Comparison of ENCODE assay signal across 11 mouse cellular contexts in the genomic region with DNA sequence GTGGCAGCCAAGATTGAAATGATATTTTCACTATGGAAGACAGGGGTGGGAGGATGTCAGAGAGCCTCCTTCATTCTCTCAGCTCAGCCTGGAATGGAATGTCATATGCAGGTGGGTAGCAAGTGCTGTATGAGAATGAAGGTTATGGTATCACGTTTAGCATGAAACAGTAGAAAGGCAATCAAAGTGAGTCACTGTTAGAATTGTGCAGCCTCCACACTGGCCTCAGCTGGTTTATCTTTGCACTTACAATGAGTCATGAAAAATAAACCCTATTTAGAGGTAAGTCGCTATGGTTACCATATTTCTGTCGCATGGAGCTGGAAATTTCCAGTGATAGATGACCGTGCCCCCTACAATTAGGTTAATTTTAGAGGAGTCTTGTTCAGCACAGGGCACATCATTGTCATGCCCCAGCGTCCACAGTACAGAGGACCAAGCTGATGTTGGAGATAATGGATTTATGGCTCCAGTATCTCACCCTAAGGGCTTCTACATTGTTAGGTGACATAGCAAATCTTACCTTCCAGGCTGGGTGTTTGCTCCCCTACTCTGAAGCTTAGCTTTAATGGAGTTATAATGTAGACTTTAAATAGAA.
A peak's percentile ranks its signal among the peaks of the same experiment; 100 is the strongest.
DNase-seq lines count a peak whose midpoint lies in the region; ATAC-seq and TF ChIP-seq lines count a peak whose summit lies in the region.
"Had no signal": no experiment of that assay in that cellular context is flagged by ENCODE, and none has a peak within 500 bp of the region (broad histone marks: within the 10 kb centered on the region; RNA-seq: fewer than 3 reads in every experiment).

No protein-coding gene starts in this region.

- no peaks in the 10 kb centered on the region for H3K9me3 ChIP-seq in hindbrain, embryonic 11.5 days (ENCODE audit: control insufficient read depth, low read length)
- no peaks in the 10 kb centered on the region for H3K9me3 ChIP-seq in hindbrain, postnatal 0 days (ENCODE audit: low read length)
- H3K9me3 ChIP-seq in kidney, embryonic 16.5 days (ENCODE audit: low read length): no peaks in the 10 kb centered on the region; the same call in 1 of the 2 replicates
- H3K9me3 ChIP-seq: embryonic facial prominence, embryonic 15.5 days; limb, embryonic 13.5 days had no signal

- intact Hi-C loops in gastrocnemius, postnatal 36 days (cut with DNase I): no loop called here

- 68% methylated on average over 5 of the region's 5 CpGs for WGBS in hindbrain, embryonic 11.5 days
- 51% methylated on average over 5 of the region's 5 CpGs for WGBS in hindbrain, postnatal 0 days
- 67% methylated on average over 5 of the region's 5 CpGs for WGBS in kidney, embryonic 16.5 days

- no peak overlapping the region for H3K27ac ChIP-seq in hindbrain, embryonic 11.5 days (ENCODE audit: low read depth, low read length)
- no peak overlapping the region for H3K27ac ChIP-seq in hindbrain, postnatal 0 days
- H3K27ac ChIP-seq in kidney, embryonic 16.5 days (ENCODE audit: low read length): no peak overlapping the region
- H3K27ac ChIP-seq: embryonic facial prominence, embryonic 15.5 days; limb, embryonic 13.5 days had no signal

- no peak for TF ChIP-seq CTCF in hindbrain, postnatal 0 days (IDR thresholded peaks at IDR 0.05; ENCODE audit: low read depth)

- no peaks in the 10 kb centered on the region for H3K36me3 ChIP-seq in hindbrain, embryonic 11.5 days (ENCODE audit: control insufficient read depth, insufficient read depth, low read length)
- no peaks in the 10 kb centered on the region for H3K36me3 ChIP-seq in hindbrain, postnatal 0 days (ENCODE audit: insufficient read depth, low read length)
- no peaks in the 10 kb centered on the region for H3K36me3 ChIP-seq in kidney, embryonic 16.5 days (ENCODE audit: insufficient read depth, low read length)
- H3K36me3 ChIP-seq: embryonic facial prominence, embryonic 15.5 days; limb, embryonic 13.5 days had no signal

- no peak overlapping the region for H3K4me2 ChIP-seq in hindbrain, embryonic 11.5 days (replicated peaks; ENCODE audit: low read depth, low read length)
- H3K4me2 ChIP-seq in hindbrain, postnatal 0 days (ENCODE audit: low read depth, low read length): no peak overlapping the region
- no peak overlapping the region for H3K4me2 ChIP-seq in kidney, embryonic 16.5 days (replicated peaks; ENCODE audit: low read depth, low read length)
- H3K4me2 ChIP-seq: embryonic facial prominence, embryonic 15.5 days; limb, embryonic 13.5 days had no signal

- H3K9ac ChIP-seq in hindbrain, embryonic 11.5 days (ENCODE audit: low read depth, low read length): no peak overlapping the region
- H3K9ac ChIP-seq in hindbrain, postnatal 0 days (replicated peaks; ENCODE audit: low read length): no peak overlapping the region
- no peak overlapping the region for H3K9ac ChIP-seq in kidney, embryonic 16.5 days (replicated peaks; ENCODE audit: low read length)
- H3K9ac ChIP-seq: embryonic facial prominence, embryonic 15.5 days; limb, embryonic 13.5 days had no signal

- ATAC-seq in hindbrain, embryonic 11.5 days (ENCODE audit: low FRiP score): 0 out of 2 replicates have a peak, but pooled peaks have one; percentile 40
- ATAC-seq in hindbrain, postnatal 0 days: no peak
- ATAC-seq in kidney, embryonic 16.5 days (ENCODE audit: low FRiP score, low TSS enrichment): no peak

- no peaks in the 10 kb centered on the region for H3K27me3 ChIP-seq in hindbrain, embryonic 11.5 days (ENCODE audit: control insufficient read depth, insufficient read depth, low read length)
- no peaks in the 10 kb centered on the region for H3K27me3 ChIP-seq in hindbrain, postnatal 0 days (ENCODE audit: insufficient read depth, low read length)
- H3K27me3 ChIP-seq in kidney, embryonic 16.5 days (ENCODE audit: insufficient read depth, low read length): no peaks in the 10 kb centered on the region
- H3K27me3 ChIP-seq: embryonic facial prominence, embryonic 15.5 days; limb, embryonic 13.5 days had no signal

- no peak for DNase-seq in hindbrain, embryonic 11.5 days (ENCODE audit: low spot score)
- DNase-seq in hindbrain, postnatal 0 days (ENCODE audit: low spot score): no peak
- DNase-seq in 3T3-L1 (ENCODE audit: low read depth, low spot score): peak; percentile 3
- DNase-seq in frontal cortex, adult 2 months (ENCODE audit: extremely low spot score in 1 of 2, low spot score in 1 of 2): peak; percentile 53 to 67
- peak; percentile 53 to 67 for DNase-seq in left cerebral cortex, adult 9 months (ENCODE audit: low spot score in 2 of 2)
- no peak for DNase-seq in Muller cell, postnatal 12 days (ENCODE audit: inconsistent ontology term)
- DNase-seq in gastrocnemius, postnatal 36 days: no peak
- DNase-seq: kidney, adult 9 months had no signal

- H3K4me1 ChIP-seq in hindbrain, embryonic 11.5 days (replicated peaks; ENCODE audit: control insufficient read depth, insufficient read depth, low read length): no peaks in the 10 kb centered on the region
- H3K4me1 ChIP-seq in hindbrain, postnatal 0 days (ENCODE audit: insufficient read depth, low read length): no peaks in the 10 kb centered on the region
- H3K4me1 ChIP-seq in kidney, embryonic 16.5 days (ENCODE audit: insufficient read depth, low read length): no peaks in the 10 kb centered on the region
- H3K4me1 ChIP-seq: embryonic facial prominence, embryonic 15.5 days; limb, embryonic 13.5 days had no signal

- H3K4me3 ChIP-seq in hindbrain, embryonic 11.5 days (ENCODE audit: low read depth, low read length): no peak overlapping the region
- no peak overlapping the region for H3K4me3 ChIP-seq in hindbrain, postnatal 0 days (ENCODE audit: low read length)
- no peak overlapping the region for H3K4me3 ChIP-seq in kidney, embryonic 16.5 days (ENCODE audit: low read length)
- H3K4me3 ChIP-seq: embryonic facial prominence, embryonic 15.5 days; limb, embryonic 13.5 days had no signal

Comparison
In these comparisons a context has a peak if more than half of its experiments do, and no peak if none do; other contexts are left out.
1. DNase-seq: peak in 3T3-L1 (single experiment), frontal cortex, adult 2 months (2 of 2) and left cerebral cortex, adult 9 months (2 of 2); none in hindbrain, embryonic 11.5 days (single experiment), hindbrain, postnatal 0 days (single experiment), Muller cell, postnatal 12 days (single experiment) and gastrocnemius, postnatal 36 days (0 of 2).